Mouse (Mus musculus) intestine, embryonic 15.5 days (tissue): ENCODE measurements around the gene Alpk1. TPM values are rescaled to one million over a fixed set of nuclear protein-coding genes. Genes with fewer than 3 reads are reported as not detected.

Experiments
- ATAC-seq: fragments of 200-750 bp; cut with Nextera tagmentation; 2 replicates; pipeline ENCODE4 v1.8.0; 2017; ENCODE audit warnings: moderate TSS enrichment, moderate library complexity
- H3K27ac ChIP-seq: fragments of 300-500 bp; sonication (generic); 2 replicates; pipeline ENCODE4 v1.5.1; 2015; ENCODE audit warnings: mild to moderate bottlenecking, inconsistent platforms
- H3K27me3 ChIP-seq: fragments of 300-500 bp; sonication (generic); replicated peaks from 2 replicates; pipeline ENCODE4 v1.6.1; 2015; ENCODE audit warnings: inconsistent platforms
- H3K36me3 ChIP-seq: fragments of 300-500 bp; sonication (generic); 2 replicates; pipeline ENCODE4 v1.6.1; 2015; ENCODE audit warnings: inconsistent platforms
- H3K4me1 ChIP-seq: fragments of 300-500 bp; sonication (generic); replicated peaks from 2 replicates; pipeline ENCODE4 v1.6.1; 2015; ENCODE audit warnings: inconsistent platforms
- H3K4me2 ChIP-seq: fragments of 300-500 bp; sonication (generic); replicated peaks from 2 replicates; pipeline ENCODE4 v1.6.1; 2015; ENCODE audit warnings: mild to moderate bottlenecking, inconsistent platforms
- H3K4me3 ChIP-seq: fragments of 300-500 bp; sonication (generic); replicated peaks from 2 replicates; pipeline ENCODE4 v1.5.1; 2015; ENCODE audit warnings: inconsistent platforms
- H3K9ac ChIP-seq: fragments of 300-500 bp; sonication (generic); 2 replicates; pipeline ENCODE4 v1.6.1; 2015; ENCODE audit warnings: inconsistent platforms
- H3K9me3 ChIP-seq: fragments of 300-500 bp; sonication (generic); 2 replicates; pipeline ENCODE4 v1.6.1; 2016; ENCODE audit warnings: inconsistent platforms
- WGBS: fragments of 180-500 bp; shearing (Covaris S2); methylation state at CpG from one replicate; pipeline ENCODE4 v1.1.7; 2015; 5-methylcytosine and 5-hydroxymethylcytosine counted together
- polyA plus RNA-seq: library from polyadenylated mRNA; unstranded; fragments of >200 nt; fragmentation: Nextera tagmentation; extraction: Ambion mirVana; gene quantifications from 2 replicates; pipeline ENCODE4 v1.2.1, GENCODE M21; 2015

The Alpk1 gene
- polyA plus RNA-seq, 1 experiment from 2014 or later, result 2.1 TPM

GRCm38 (mm10) chr3:127701196-127701825 is 79.0 kb downstream of the Alpk1 start:
- 58% methylated on average over 4 of the region's 4 CpGs for WGBS
- no peak overlapping the region for H3K27ac ChIP-seq
- no peaks in the 10 kb centered on the region for H3K36me3 ChIP-seq
- H3K27me3 ChIP-seq, result peaks cover 4% of the 10 kb centered on the region
- no peaks in the 10 kb centered on the region for H3K9me3 ChIP-seq
- 0 out of 2 replicates have a peak, but pooled peaks cover 5% of the 10 kb centered on the region for H3K4me1 ChIP-seq
- no peak overlapping the region for H3K4me3 ChIP-seq
- no peak overlapping the region for H3K4me2 ChIP-seq
- no peak overlapping the region for H3K9ac ChIP-seq
- ATAC-seq, result no peak

GRCm38 (mm10) chr3:127698636-127699035 is 81.7 kb downstream of the Alpk1 start:
- ATAC-seq, result no peak
- no peak overlapping the region for H3K4me2 ChIP-seq
- H3K4me1 ChIP-seq, result no peaks in the 10 kb centered on the region
- WGBS, result 81% methylated on average over 5 of the region's 5 CpGs
- H3K4me3 ChIP-seq, result no peak overlapping the region
- no peaks in the 10 kb centered on the region for H3K9me3 ChIP-seq
- peaks cover 14% of the 10 kb centered on the region for H3K27me3 ChIP-seq
- no peak overlapping the region for H3K9ac ChIP-seq
- no peak overlapping the region for H3K27ac ChIP-seq
- H3K36me3 ChIP-seq, result no peaks in the 10 kb centered on the region

GRCm38 (mm10) chr3:127696541-127696940 is 83.8 kb downstream of the Alpk1 start:
- H3K4me2 ChIP-seq, result no peak overlapping the region
- no peaks in the 10 kb centered on the region for H3K9me3 ChIP-seq
- H3K36me3 ChIP-seq, result no peaks in the 10 kb centered on the region
- peak; percentile 55; the same call in 1 of the 2 replicates for ATAC-seq
- WGBS, result 67% methylated on average over 11 of the region's 11 CpGs
- H3K4me3 ChIP-seq, result no peak overlapping the region
- H3K27ac ChIP-seq, result no peak overlapping the region
- peaks cover 14% of the 10 kb centered on the region for H3K27me3 ChIP-seq
- H3K4me1 ChIP-seq, result no peaks in the 10 kb centered on the region
- no peak overlapping the region for H3K9ac ChIP-seq

- no peak overlapping the region; the same call in 1 of the 2 replicates for H3K4me3 ChIP-seq
- no peaks in the 10 kb centered on the region for H3K36me3 ChIP-seq
- H3K27ac ChIP-seq, result no peak overlapping the region
- no peak overlapping the region for H3K9ac ChIP-seq
- 26% methylated on average over 43 of the region's 43 CpGs for WGBS
- no peaks in the 10 kb centered on the region for H3K9me3 ChIP-seq
- no peak for ATAC-seq
- H3K4me2 ChIP-seq, result peak overlapping the region; percentile 40
- no peaks in the 10 kb centered on the region for H3K4me1 ChIP-seq
- H3K27me3 ChIP-seq, result peaks cover 14% of the 10 kb centered on the region
These were observed 85.2 kb downstream of the Alpk1 start for GRCm38 (mm10) chr3:127694802-127695771.

GRCm38 (mm10) chr3:127691230-127691629 is 89.1 kb downstream of the Alpk1 start:
- Histone ChIP-seq H3K9me3 (no peaks in the 10 kb centered on the region), H3K4me3 (no peak overlapping the region), H3K27me3 (peaks cover 9% of the 10 kb centered on the region), H3K27ac (no peak overlapping the region), H3K9ac (no peak overlapping the region), H3K4me2 (no peak overlapping the region), H3K4me1 (no peaks in the 10 kb centered on the region), H3K36me3 (no peaks in the 10 kb centered on the region)
- ATAC-seq, result no peak
- WGBS, result 75% methylated on average over 4 of the region's 4 CpGs

GRCm38 (mm10) chr3:127679703-127680102 is 100.6 kb downstream of the Alpk1 start:
- H3K4me1 ChIP-seq, result no peaks in the 10 kb centered on the region
- ATAC-seq, result no peak
- no peak overlapping the region for H3K4me2 ChIP-seq
- H3K27me3 ChIP-seq, result no peaks in the 10 kb centered on the region
- H3K9me3 ChIP-seq, result no peaks in the 10 kb centered on the region
- no peaks in the 10 kb centered on the region for H3K36me3 ChIP-seq
- no peak overlapping the region for H3K4me3 ChIP-seq
- H3K9ac ChIP-seq, result no peak overlapping the region
- 91% methylated on average over 15 of the region's 15 CpGs for WGBS
- H3K27ac ChIP-seq, result no peak overlapping the region

- Histone ChIP-seq H3K4me3 (no peak overlapping the region), H3K9me3 (no peaks in the 10 kb centered on the region), H3K36me3 (no peaks in the 10 kb centered on the region), H3K4me1 (no peaks in the 10 kb centered on the region), H3K27ac (no peak overlapping the region), H3K9ac (no peak overlapping the region), H3K27me3 (no peaks in the 10 kb centered on the region), H3K4me2 (no peak overlapping the region)
- WGBS, result 72% methylated on average over 22 of the region's 22 CpGs
- no peak for ATAC-seq
These were observed 118.4 kb downstream of the Alpk1 start for GRCm38 (mm10) chr3:127661646-127662531.

- H3K36me3 ChIP-seq, result no peaks in the 10 kb centered on the region
- no peak overlapping the region for H3K27ac ChIP-seq
- H3K4me1 ChIP-seq, result no peaks in the 10 kb centered on the region
- H3K27me3 ChIP-seq, result no peaks in the 10 kb centered on the region
- H3K9ac ChIP-seq, result no peak overlapping the region
- no peak for ATAC-seq
- no peak overlapping the region for H3K4me2 ChIP-seq
- no peaks in the 10 kb centered on the region for H3K9me3 ChIP-seq
- 78% methylated on average over 7 of the region's 7 CpGs for WGBS
- no peak overlapping the region for H3K4me3 ChIP-seq
These were observed 119.6 kb downstream of the Alpk1 start for GRCm38 (mm10) chr3:127660712-127661111.

- no peaks in the 10 kb centered on the region for H3K9me3 ChIP-seq
- H3K36me3 ChIP-seq, result no peaks in the 10 kb centered on the region
- no peak overlapping the region for H3K4me2 ChIP-seq
- no peaks in the 10 kb centered on the region for H3K27me3 ChIP-seq
- no peak overlapping the region for H3K9ac ChIP-seq
- ATAC-seq, result no peak
- H3K4me3 ChIP-seq, result no peak overlapping the region
- 65% methylated on average over 7 of the region's 7 CpGs for WGBS
- no peaks in the 10 kb centered on the region for H3K4me1 ChIP-seq
- no peak overlapping the region for H3K27ac ChIP-seq
These were observed 128.3 kb downstream of the Alpk1 start for GRCm38 (mm10) chr3:127651742-127652653.

GRCm38 (mm10) chr3:127646156-127646825 is 134.0 kb downstream of the Alpk1 start:
- Histone ChIP-seq H3K4me1 (no peaks in the 10 kb centered on the region), H3K9ac (no peak overlapping the region), H3K27me3 (peaks cover 38% of the 10 kb centered on the region), H3K36me3 (no peaks in the 10 kb centered on the region), H3K4me3 (no peak overlapping the region), H3K4me2 (no peak overlapping the region), H3K9me3 (no peaks in the 10 kb centered on the region), H3K27ac (no peak overlapping the region)
- 51% methylated on average over 18 of the region's 18 CpGs for WGBS
- ATAC-seq, result no peak

GRCm38 (mm10) chr3:127642211-127642610 is 138.1 kb downstream of the Alpk1 start:
- Histone ChIP-seq H3K4me3 (no peak overlapping the region), H3K4me2 (no peak overlapping the region), H3K4me1 (0 out of 2 replicates have a peak, but pooled peaks cover 8% of the 10 kb centered on the region), H3K27ac (no peak overlapping the region), H3K9me3 (no peaks in the 10 kb centered on the region), H3K36me3 (no peaks in the 10 kb centered on the region), H3K27me3 (peaks cover 74% of the 10 kb centered on the region), H3K9ac (no peak overlapping the region)
- 3% methylated on average over 5 of the region's 5 CpGs for WGBS
- ATAC-seq, result no peak
